Mouse (Mus musculus) hindbrain, embryonic 14.5 days (tissue): ENCODE results near the gene Gm17535. TPM values are rescaled to one million over a fixed set of nuclear protein-coding genes. Genes with fewer than 3 reads are reported as not detected.
"Not testable (repeated sequence)": the region's sequence is repeated elsewhere in the genome, so short reads cannot be mapped to it uniquely, and the experiment has no call there.

Experiments used
- ATAC-seq: fragments of 200-750 bp; cut with Nextera tagmentation; 2 replicates; pipeline ENCODE4 v1.8.0; 2017; ENCODE audit warnings: moderate number of reproducible peaks, mild to moderate bottlenecking, moderate TSS enrichment, moderate library complexity; ENCODE audit not compliant: low FRiP score
- DNase-seq: peaks from one replicate; pipeline ENCODE4 v3.0.0-alpha.2; 2015; ENCODE audit warnings: low spot score
- H3K27ac ChIP-seq: fragments of 300-500 bp; sonication (generic); 2 replicates; pipeline ENCODE4 v1.5.1; 2014; ENCODE audit warnings: mild to moderate bottlenecking, moderate library complexity
- H3K27me3 ChIP-seq: fragments of 300-500 bp; sonication (generic); 2 replicates; pipeline ENCODE4 v1.6.1; 2014; ENCODE audit warnings: mild to moderate bottlenecking, low read length, mixed read lengths; ENCODE audit not compliant: control insufficient read depth, insufficient read depth
- H3K36me3 ChIP-seq: fragments of 300-500 bp; sonication (generic); replicated peaks from 2 replicates; pipeline ENCODE4 v1.6.1; 2014; ENCODE audit not compliant: control insufficient read depth, insufficient read depth
- H3K4me1 ChIP-seq: fragments of 300-500 bp; sonication (generic); replicated peaks from 2 replicates; pipeline ENCODE4 v1.6.1; 2014; ENCODE audit warnings: antibody characterized with exemption, low read length, mixed read lengths; ENCODE audit not compliant: control insufficient read depth, insufficient read depth
- H3K4me2 ChIP-seq: fragments of 300-500 bp; sonication (generic); replicated peaks from 2 replicates; pipeline ENCODE4 v1.6.1; 2014; ENCODE audit warnings: mild to moderate bottlenecking, moderate library complexity
- H3K4me3 ChIP-seq: fragments of 300-500 bp; sonication (generic); replicated peaks from 2 replicates; pipeline ENCODE4 v1.5.1; 2014; ENCODE audit warnings: mild to moderate bottlenecking, low read length
- H3K9ac ChIP-seq: fragments of 300-500 bp; sonication (generic); 2 replicates; pipeline ENCODE4 v1.6.1; 2014
- H3K9me3 ChIP-seq: fragments of 300-500 bp; sonication (generic); 2 replicates; pipeline ENCODE4 v1.6.1; 2016; ENCODE audit warnings: low read length; ENCODE audit not compliant: control insufficient read depth
- WGBS: fragments of 180-500 bp; shearing (Covaris S2); extraction: QIAGEN DNeasy Blood & Tissue Kit; methylation state at CpG from one replicate; pipeline ENCODE4 v1.1.7; 2014; 5-methylcytosine and 5-hydroxymethylcytosine counted together
- polyA plus RNA-seq: library from polyadenylated mRNA; unstranded; fragments of >200 nt; fragmentation: Nextera tagmentation; extraction: Ambion mirVana; gene quantifications from 2 replicates; pipeline ENCODE4 v1.2.1, GENCODE M21; 2014

The Gm17535 gene
- polyA plus RNA-seq, 1 experiment from 2014 or later: not detected

- H3K4me1 ChIP-seq, H3K9ac ChIP-seq, H3K27me3 ChIP-seq, DNase-seq, H3K9me3 ChIP-seq, H3K36me3 ChIP-seq, H3K4me2 ChIP-seq, H3K4me3 ChIP-seq, H3K27ac ChIP-seq: not testable (repeated sequence)
- WGBS: 87% methylated on average over 2 of the region's 7 CpGs
- ATAC-seq: peak; percentile 37; the same call in 1 of the 2 replicates
Measured at GRCm38 (mm10) chr9:3012054-3012621, 22.3 kb upstream of the Gm17535 start.

DNA sequence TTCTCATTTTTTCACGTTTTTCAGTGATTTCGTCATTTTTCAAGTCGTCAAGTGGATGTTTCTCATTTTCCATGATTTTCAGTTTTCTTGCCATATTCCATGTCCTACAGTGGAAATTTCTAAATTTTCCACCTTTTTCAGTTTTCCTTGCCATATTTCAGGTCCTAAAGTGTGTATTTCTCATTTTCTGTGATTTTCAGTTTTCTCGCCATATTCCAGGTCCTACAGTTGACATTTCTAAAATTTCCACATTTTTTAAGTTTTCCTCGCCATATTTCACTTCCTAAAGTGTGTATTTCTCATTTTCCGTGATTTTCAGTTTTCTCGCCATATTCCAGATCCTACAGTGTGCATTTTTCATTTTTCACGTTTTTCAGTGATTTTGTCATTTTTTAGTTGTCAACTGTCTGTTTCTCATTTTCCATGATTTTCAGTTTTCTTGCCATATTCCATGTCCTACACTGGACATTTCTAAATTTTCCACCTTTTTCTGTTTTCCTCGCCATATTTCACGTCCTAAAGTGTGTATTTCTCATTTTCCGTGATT, 21.6 kb upstream of the Gm17535 start, which contains the start of gene Gm10721:
Gm10721 (plus strand) TSS at position 408 of the 547 bp plus-strand sequence.
- H3K36me3 ChIP-seq, H3K27ac ChIP-seq, H3K4me2 ChIP-seq, DNase-seq, H3K4me3 ChIP-seq, H3K9ac ChIP-seq, H3K27me3 ChIP-seq, H3K4me1 ChIP-seq, H3K9me3 ChIP-seq: not testable (repeated sequence)
- peak; percentile 73 for ATAC-seq
- no CpG with 5 or more reads among the region's 11 CpGs for WGBS

GRCm38 (mm10) chr9:3015354-3015753, 19.0 kb upstream of the Gm17535 start, which contains the start of gene Gm10720:
Gene Gm10720 (plus strand): TSS chr9:3015654.
- H3K27me3 ChIP-seq, H3K27ac ChIP-seq, H3K9ac ChIP-seq, H3K4me1 ChIP-seq, H3K36me3 ChIP-seq, H3K9me3 ChIP-seq, ATAC-seq, H3K4me2 ChIP-seq, H3K4me3 ChIP-seq, DNase-seq: not testable (repeated sequence)
- WGBS: 67% methylated on average over 4 of the region's 9 CpGs

GRCm38 (mm10) chr9:3015896-3016295, 18.5 kb upstream of the Gm17535 start:
- H3K4me1 ChIP-seq, H3K36me3 ChIP-seq, H3K4me2 ChIP-seq, H3K4me3 ChIP-seq, ATAC-seq, H3K9ac ChIP-seq, H3K9me3 ChIP-seq, H3K27me3 ChIP-seq, H3K27ac ChIP-seq, DNase-seq: not testable (repeated sequence)
- 81% methylated on average over 4 of the region's 6 CpGs for WGBS

DNA sequence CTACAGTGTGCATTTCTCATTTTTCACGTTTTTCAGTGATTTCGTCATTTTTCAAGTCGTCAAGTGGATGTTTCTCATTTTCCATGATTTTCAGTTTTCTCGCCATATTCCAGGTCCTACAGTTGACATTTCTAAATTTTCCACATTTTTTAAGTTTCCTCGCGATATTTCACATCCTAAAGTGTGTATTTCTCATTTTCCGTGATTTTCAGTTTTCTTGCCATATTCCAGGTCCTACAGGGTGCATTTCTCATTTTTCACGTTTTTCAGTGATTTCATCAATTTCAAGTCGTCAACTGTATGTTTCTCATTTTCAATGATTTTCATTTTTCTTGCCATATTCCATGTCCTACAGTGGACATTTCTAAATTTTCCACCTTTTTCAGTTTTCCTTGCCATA, 17.3 kb upstream of the Gm17535 start, which contains the start of gene Gm10719:
Gm10719 (plus strand) TSS at position 301 of the 400 bp plus-strand sequence.
- H3K27ac ChIP-seq, H3K27me3 ChIP-seq, H3K4me2 ChIP-seq, ATAC-seq, H3K4me3 ChIP-seq, H3K9me3 ChIP-seq, H3K36me3 ChIP-seq, H3K9ac ChIP-seq, H3K4me1 ChIP-seq, DNase-seq: not testable (repeated sequence)
- 50% methylated on average over 1 of the region's 9 CpGs for WGBS

GRCm38 (mm10) chr9:3018944-3019343, 15.5 kb upstream of the Gm17535 start:
- not testable (repeated sequence) for H3K4me3 ChIP-seq, H3K9me3 ChIP-seq, DNase-seq, H3K4me2 ChIP-seq, H3K27ac ChIP-seq, ATAC-seq, H3K4me1 ChIP-seq, H3K27me3 ChIP-seq, H3K36me3 ChIP-seq, H3K9ac ChIP-seq
- WGBS: 64% methylated on average over 9 of the region's 9 CpGs

- not testable (repeated sequence) for H3K9ac ChIP-seq, DNase-seq, H3K27ac ChIP-seq, H3K9me3 ChIP-seq, H3K4me3 ChIP-seq, H3K36me3 ChIP-seq, H3K4me1 ChIP-seq, H3K4me2 ChIP-seq, H3K27me3 ChIP-seq
- ATAC-seq: peak; percentile 72; the same call in 1 of the 2 replicates
- WGBS: 81% methylated on average over 11 of the region's 19 CpGs
Measured at GRCm38 (mm10) chr9:3019835-3020727, 14.3 kb upstream of the Gm17535 start.

- H3K27ac ChIP-seq, H3K9me3 ChIP-seq, ATAC-seq, H3K9ac ChIP-seq, H3K4me1 ChIP-seq, H3K36me3 ChIP-seq, H3K27me3 ChIP-seq, H3K4me3 ChIP-seq, H3K4me2 ChIP-seq: not testable (repeated sequence)
- peak; percentile 23 for DNase-seq
- 75% methylated on average over 9 of the region's 13 CpGs for WGBS
Measured at GRCm38 (mm10) chr9:3022316-3023008, 11.9 kb upstream of the Gm17535 start.
